Mouse (Mus musculus): ENCODE data around the gene Npcd. TPM values are rescaled to one million over a fixed set of nuclear protein-coding genes. Genes with fewer than 3 reads are reported as not detected.

Gene Npcd
- total and polyA plus RNA-seq, 2 experiments from 2014 or later: 2.7 to 12.6 TPM

GRCm38 (mm10) chr15:79749162-79749561 lies 84.9 kb downstream of the Npcd start:
- no peak overlapping the region for H3K4me3 ChIP-seq (ENCODE audit: low read length)
- DNase-seq (ENCODE audit: low spot score) (no peak), ATAC-seq (no peak)
- no peak overlapping the region for H3K27ac ChIP-seq
- no peak for TF ChIP-seq CTCF (IDR thresholded peaks at IDR 0.05; ENCODE audit: low read depth)
- whole genome bisulfite sequencing: 89% methylated on average over 7 of the region's 7 CpGs
- no peaks in the 10 kb centered on the region for H3K36me3 ChIP-seq (ENCODE audit: insufficient read depth, low read length)
- H3K4me1 ChIP-seq (ENCODE audit: insufficient read depth, low read length): no peaks in the 10 kb centered on the region
- H3K9ac ChIP-seq (replicated peaks; ENCODE audit: low read length): no peak overlapping the region
- H3K27me3 ChIP-seq (ENCODE audit: insufficient read depth, low read length): no peaks in the 10 kb centered on the region
- H3K9me3 ChIP-seq (ENCODE audit: low read length): no peaks in the 10 kb centered on the region
- H3K4me2 ChIP-seq (ENCODE audit: low read depth, low read length): no peak overlapping the region

GRCm38 (mm10) chr15:79747998-79748397 lies 86.0 kb downstream of the Npcd start:
- peak; percentile 81 for TF ChIP-seq CTCF (IDR thresholded peaks at IDR 0.05; ENCODE audit: low read depth)
- peak; percentile 64; the same call in 1 of the 2 replicates for ATAC-seq
- H3K4me1 ChIP-seq (ENCODE audit: insufficient read depth, low read length): no peaks in the 10 kb centered on the region
- no peaks in the 10 kb centered on the region for H3K36me3 ChIP-seq (ENCODE audit: insufficient read depth, low read length)
- H3K4me2 ChIP-seq (ENCODE audit: low read depth, low read length): no peak overlapping the region
- H3K9me3 ChIP-seq (ENCODE audit: low read length): no peaks in the 10 kb centered on the region
- no peak overlapping the region for H3K4me3 ChIP-seq (ENCODE audit: low read length)
- H3K9ac ChIP-seq (replicated peaks; ENCODE audit: low read length): no peak overlapping the region
- DNase-seq (ENCODE audit: low spot score): peak; percentile 67
- WGBS: 65% methylated on average over 11 of the region's 11 CpGs
- H3K27ac ChIP-seq: no peak overlapping the region
- no peaks in the 10 kb centered on the region for H3K27me3 ChIP-seq (ENCODE audit: insufficient read depth, low read length)

- no peak overlapping the region for H3K4me2 ChIP-seq (ENCODE audit: low read depth, low read length)
These were observed 88.2 kb downstream of the Npcd start for GRCm38 (mm10) chr15:79745883-79746282.

GRCm38 (mm10) chr15:79745312-79745711 lies 88.7 kb downstream of the Npcd start:
- Histone ChIP-seq H3K4me2 (ENCODE audit: low read depth, low read length) (no peak overlapping the region), H3K36me3 (ENCODE audit: insufficient read depth, low read length) (no peaks in the 10 kb centered on the region), H3K27ac (no peak overlapping the region), H3K4me3 (ENCODE audit: low read length) (no peak overlapping the region), H3K9me3 (ENCODE audit: low read length) (no peaks in the 10 kb centered on the region), H3K9ac (replicated peaks; ENCODE audit: low read length) (no peak overlapping the region), H3K27me3 (ENCODE audit: insufficient read depth, low read length) (no peaks in the 10 kb centered on the region), H3K4me1 (ENCODE audit: insufficient read depth, low read length) (peaks cover 7% of the 10 kb centered on the region; the same call in 1 of the 2 replicates)
- WGBS: 87% methylated on average over 10 of the region's 10 CpGs
- DNase-seq (ENCODE audit: low spot score): no peak
- no peak for TF ChIP-seq CTCF (IDR thresholded peaks at IDR 0.05; ENCODE audit: low read depth)
- no peak for ATAC-seq

More at GRCm38 (mm10) chr15:79745883-79746282, 88.2 kb downstream of the Npcd start:
- no peaks in the 10 kb centered on the region for H3K36me3 ChIP-seq (ENCODE audit: insufficient read depth, low read length)
- DNase-seq (ENCODE audit: low spot score): no peak
- TF ChIP-seq CTCF (IDR thresholded peaks at IDR 0.05; ENCODE audit: low read depth): no peak
- no peak overlapping the region for H3K4me3 ChIP-seq (ENCODE audit: low read length)
- H3K4me1 ChIP-seq (ENCODE audit: insufficient read depth, low read length): peaks cover 7% of the 10 kb centered on the region; the same call in 1 of the 2 replicates
- no peaks in the 10 kb centered on the region for H3K27me3 ChIP-seq (ENCODE audit: insufficient read depth, low read length)
- no peak overlapping the region for H3K27ac ChIP-seq
- WGBS: 89% methylated on average over 5 of the region's 5 CpGs
- no peak overlapping the region for H3K9ac ChIP-seq (replicated peaks; ENCODE audit: low read length)
- ATAC-seq: no peak
- H3K9me3 ChIP-seq (ENCODE audit: low read length): no peaks in the 10 kb centered on the region

GRCm38 (mm10) chr15:79744742-79745141 lies 89.3 kb downstream of the Npcd start:
- ATAC-seq (no peak), DNase-seq (ENCODE audit: low spot score) (no peak)
- Histone ChIP-seq H3K9me3 (ENCODE audit: low read length) (no peaks in the 10 kb centered on the region), H3K4me1 (ENCODE audit: insufficient read depth, low read length) (peaks cover 7% of the 10 kb centered on the region; the same call in 1 of the 2 replicates), H3K27ac (no peak overlapping the region), H3K27me3 (ENCODE audit: insufficient read depth, low read length) (no peaks in the 10 kb centered on the region), H3K9ac (replicated peaks; ENCODE audit: low read length) (no peak overlapping the region), H3K4me3 (ENCODE audit: low read length) (no peak overlapping the region), H3K36me3 (ENCODE audit: insufficient read depth, low read length) (no peaks in the 10 kb centered on the region), H3K4me2 (ENCODE audit: low read depth, low read length) (no peak overlapping the region)
- no peak for TF ChIP-seq CTCF (IDR thresholded peaks at IDR 0.05; ENCODE audit: low read depth)
- WGBS: 72% methylated on average over 8 of the region's 8 CpGs

GRCm38 (mm10) chr15:79744001-79744400 lies 90.0 kb downstream of the Npcd start:
- WGBS: 90% methylated on average over 11 of the region's 11 CpGs
- peaks cover 7% of the 10 kb centered on the region; the same call in 1 of the 2 replicates for H3K4me1 ChIP-seq (ENCODE audit: insufficient read depth, low read length)
- no peak for TF ChIP-seq CTCF (IDR thresholded peaks at IDR 0.05; ENCODE audit: low read depth)

GRCm38 (mm10) chr15:79742706-79743023 lies 91.4 kb downstream of the Npcd start:
- DNase-seq (ENCODE audit: low spot score): no peak
- H3K4me1 ChIP-seq (ENCODE audit: insufficient read depth, low read length): peaks cover 7% of the 10 kb centered on the region; the same call in 1 of the 2 replicates
- no peaks in the 10 kb centered on the region for H3K9me3 ChIP-seq (ENCODE audit: low read length)
- no peak for ATAC-seq
- H3K36me3 ChIP-seq (ENCODE audit: insufficient read depth, low read length): peaks cover 15% of the 10 kb centered on the region; the same call in 1 of the 2 replicates
- TF ChIP-seq CTCF (IDR thresholded peaks at IDR 0.05; ENCODE audit: low read depth): no peak
- H3K27me3 ChIP-seq (ENCODE audit: insufficient read depth, low read length): no peaks in the 10 kb centered on the region
- under 1% methylated on average over 23 of the region's 23 CpGs for WGBS
- peak overlapping the region; percentile 83; the same call in 1 of the 2 replicates for H3K27ac ChIP-seq
- H3K4me3 ChIP-seq (ENCODE audit: low read length): peak overlapping the region; percentile 96
- H3K4me2 ChIP-seq (ENCODE audit: low read depth, low read length): peak overlapping the region; percentile 80
- H3K9ac ChIP-seq (replicated peaks; ENCODE audit: low read length): peak overlapping the region; percentile 93

More at GRCm38 (mm10) chr15:79744001-79744400, 90.0 kb downstream of the Npcd start:
- H3K9ac ChIP-seq (replicated peaks; ENCODE audit: low read length): no peak overlapping the region
- no peak overlapping the region for H3K4me3 ChIP-seq (ENCODE audit: low read length)
- ATAC-seq: no peak
- no peak overlapping the region for H3K4me2 ChIP-seq (ENCODE audit: low read depth, low read length)
- no peak overlapping the region for H3K27ac ChIP-seq
- peaks cover 3% of the 10 kb centered on the region; the same call in 1 of the 2 replicates for H3K36me3 ChIP-seq (ENCODE audit: insufficient read depth, low read length)
- DNase-seq (ENCODE audit: low spot score): no peak
- no peaks in the 10 kb centered on the region for H3K9me3 ChIP-seq (ENCODE audit: low read length)
- H3K27me3 ChIP-seq (ENCODE audit: insufficient read depth, low read length): no peaks in the 10 kb centered on the region
